Mouse (Mus musculus) urinary bladder, postnatal 36 days (tissue): ENCODE results near the gene Gprc6a.

Experiments used
- DNase-seq, 2 experiments: peaks; one replicate each; pipeline ENCODE4 v3.0.0; 2022; ENCODE audit warnings: low spot score in 2 of 2, mixed read lengths in 1 of 2

The Gprc6a gene

GRCm38 (mm10) chr10:51590139-51590574 is 41.1 kb downstream of the Gprc6a start, which contains the start of gene Fam162b:
TSS of gene Fam162b (minus strand) at chr10:51590517.
- no peak for DNase-seq

GRCm38 (mm10) chr10:51584919-51585318 is 46.3 kb downstream of the Gprc6a start:
- no peak for DNase-seq

- DNase-seq, result no peak
Observed at GRCm38 (mm10) chr10:51584378-51584777, 46.9 kb downstream of the Gprc6a start.

- no peak for DNase-seq
Observed at GRCm38 (mm10) chr10:51571225-51571996, 59.9 kb downstream of the Gprc6a start.
